Mouse (Mus musculus) liver, postnatal 0 days (tissue): ENCODE measurements around the gene Dus1l.

ENCODE experiments used
- CTCF ChIP-seq: sonication (generic); IDR thresholded peaks from 2 replicates; pipeline ENCODE4 v1.5.1; 2016; ENCODE audit warnings: antibody characterized with exemption, low read depth
- EP300 ChIP-seq: IDR thresholded peaks from 2 replicates; pipeline ENCODE4 v1.6.1; 2016; ENCODE audit warnings: antibody characterized with exemption, low read depth, mild to moderate bottlenecking

DNA sequence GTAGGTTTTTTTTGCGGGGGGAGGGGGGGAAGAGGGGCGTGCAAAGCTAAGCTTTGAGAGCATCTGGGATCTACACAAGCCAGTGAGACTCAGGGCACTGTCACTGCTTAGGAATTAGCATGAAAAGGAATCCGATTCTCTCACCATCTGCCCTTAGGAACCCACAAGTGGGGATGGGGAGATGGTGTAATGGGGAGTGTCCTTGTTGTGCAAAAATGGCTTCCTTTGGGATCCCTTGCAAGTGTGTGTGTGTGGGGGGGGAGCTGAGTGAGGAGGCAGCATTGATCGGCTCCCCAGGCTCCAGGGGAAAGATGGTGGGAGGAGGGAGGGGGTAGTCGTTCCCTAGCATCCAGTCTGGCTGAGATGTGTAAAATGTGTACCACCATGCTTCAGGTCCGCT, 19.1 kb downstream of the Dus1l start:
- TF ChIP-seq CTCF (no peak), EP300 (no peak)
